Mouse (Mus musculus): Measurements from ENCODE around the gene Tenm4.
A peak's percentile ranks its signal among the peaks of the same experiment; 100 is the strongest.

Tenm4 gene

DNA sequence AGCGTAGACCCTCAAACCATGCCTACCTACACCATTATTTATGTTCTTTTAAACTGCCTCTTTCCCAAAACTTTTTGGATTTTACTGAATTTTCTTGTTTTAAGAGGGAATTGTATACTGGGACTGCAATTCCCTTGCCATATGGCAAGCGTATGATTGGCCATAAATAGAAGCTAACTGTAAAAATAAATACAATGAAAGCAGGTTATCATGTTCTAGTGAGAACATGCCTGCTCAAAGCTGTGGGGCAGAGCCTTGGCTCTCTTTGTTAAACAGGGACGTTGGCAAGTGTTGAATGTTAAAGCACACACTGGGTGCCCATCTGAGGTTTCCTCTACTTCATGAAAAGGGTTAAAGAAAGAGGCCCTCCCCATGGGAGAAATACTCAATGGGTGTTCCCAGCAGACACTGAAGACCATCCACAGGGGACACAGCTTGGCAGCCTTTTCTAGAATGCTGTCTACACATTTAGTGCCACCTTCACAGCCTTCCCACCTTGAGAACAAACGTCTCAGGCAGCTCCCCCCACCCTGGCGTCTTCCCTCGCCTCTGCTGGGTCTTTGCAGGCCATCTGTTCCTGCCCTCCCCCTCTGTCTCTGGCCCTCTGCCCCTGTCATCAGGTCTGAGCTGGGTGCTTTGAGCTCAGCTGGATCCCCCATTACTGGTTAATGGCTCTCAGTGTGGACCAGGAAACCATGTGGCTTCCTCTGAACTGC lies 480.7 kb downstream of the Tenm4 start:
- DNase-seq, result peak; percentile 47 to 72

DNA sequence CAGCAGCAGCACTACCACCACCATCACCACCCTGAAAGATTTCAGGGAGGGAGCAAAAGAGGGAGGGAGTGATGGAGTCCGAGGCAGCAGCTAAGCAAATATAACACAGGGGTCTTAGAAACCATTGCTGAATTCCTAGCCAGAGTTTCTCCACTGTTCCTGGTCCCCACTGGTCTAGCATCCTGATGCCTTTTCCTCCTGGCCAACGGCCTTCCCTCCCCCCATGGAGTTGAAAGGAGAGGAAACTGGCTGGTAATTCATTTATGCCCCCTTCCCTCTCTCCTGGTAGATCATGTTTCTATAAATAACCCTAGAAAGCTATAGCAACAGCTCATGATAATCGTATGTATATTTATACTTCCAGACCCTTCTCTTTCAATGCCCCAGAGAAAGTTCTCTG lies 481.8 kb downstream of the Tenm4 start:
- DNase-seq, result no peak

DNA sequence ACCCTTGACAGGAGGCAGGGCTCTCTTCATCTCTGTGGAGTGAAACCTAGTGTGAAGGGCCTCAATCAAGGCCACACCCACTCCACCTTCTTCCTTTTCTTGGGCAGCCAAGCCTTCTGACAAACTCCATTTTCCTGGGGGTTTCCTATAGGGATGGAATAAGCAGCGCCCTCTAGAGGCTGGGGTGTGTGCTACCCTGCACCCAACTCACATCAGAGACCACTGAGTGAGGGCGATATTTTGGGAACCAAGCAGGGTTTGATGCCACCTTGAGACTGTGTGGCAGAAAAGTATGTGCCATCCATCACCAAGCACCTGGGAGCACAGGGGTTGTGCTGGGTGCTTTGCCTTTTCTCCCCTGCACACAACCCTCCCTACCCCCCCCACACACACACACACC lies 483.2 kb downstream of the Tenm4 start:
- DNase-seq, result no peak

DNA sequence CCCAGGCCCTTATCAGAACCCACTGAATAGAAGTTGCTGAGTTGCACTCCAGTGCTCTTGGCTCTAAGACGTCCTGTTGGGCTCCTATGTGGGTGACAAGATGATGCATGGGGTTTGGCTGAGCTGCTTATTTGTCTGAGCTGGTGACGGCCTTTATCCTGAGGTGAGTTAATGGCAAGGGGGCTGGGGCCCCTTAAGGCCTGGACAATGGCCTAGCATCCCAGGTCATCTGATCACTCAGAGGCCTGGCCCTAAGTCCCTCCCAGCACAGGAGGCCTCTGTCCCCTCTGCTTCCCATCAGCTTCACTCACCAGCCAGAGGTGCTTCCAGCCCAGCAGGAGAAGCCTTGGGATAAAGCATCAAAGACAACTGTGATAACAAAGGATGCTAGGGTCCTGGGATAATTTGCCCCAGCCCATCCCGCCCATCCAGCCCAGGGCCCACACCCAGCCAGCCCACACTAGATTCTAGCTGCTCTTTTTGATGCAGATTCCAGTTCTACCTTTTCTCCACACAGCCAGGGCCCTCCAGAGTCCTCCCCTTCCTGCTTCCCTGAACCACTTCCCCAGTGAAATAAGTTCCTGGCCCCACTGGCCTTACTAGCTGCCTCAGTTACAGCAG lies 484.2 kb downstream of the Tenm4 start:
- DNase-seq, result no peak

DNA sequence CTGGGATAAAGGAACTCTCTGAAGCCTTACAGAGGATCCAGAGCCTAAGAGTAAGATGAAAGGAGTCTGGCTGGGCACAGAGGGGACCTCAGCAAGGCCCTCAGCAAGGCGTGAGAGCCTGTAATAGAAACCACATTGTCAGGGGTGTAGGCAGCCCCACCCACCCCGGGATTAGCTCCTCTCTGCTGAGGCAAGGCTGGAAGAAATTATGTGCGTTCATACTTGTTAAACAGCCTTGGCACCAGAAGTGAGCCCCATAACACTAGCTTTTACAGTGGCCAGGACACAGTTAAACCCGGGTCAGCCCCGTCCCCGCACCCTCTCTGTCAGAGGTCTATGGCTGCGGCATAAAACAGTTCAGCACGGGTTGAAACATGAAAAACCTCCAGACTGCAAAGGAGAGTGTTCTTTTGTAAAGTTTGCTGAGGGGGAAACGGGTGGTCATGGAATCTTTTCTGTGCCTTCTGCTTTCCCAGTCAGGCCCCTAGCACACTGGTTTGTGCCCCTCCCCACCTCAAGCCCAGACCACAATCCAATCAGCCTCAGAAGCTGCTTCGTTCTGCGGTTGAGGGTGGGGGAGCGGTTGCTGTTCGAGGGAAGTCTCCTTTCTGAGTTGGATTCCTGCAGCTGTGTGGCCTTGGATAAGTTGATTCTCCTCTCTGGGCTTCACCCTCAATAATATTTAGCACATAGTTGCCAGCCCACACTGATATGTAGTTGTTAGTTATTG lies 486.2 kb downstream of the Tenm4 start:
- no peak for DNase-seq

DNA sequence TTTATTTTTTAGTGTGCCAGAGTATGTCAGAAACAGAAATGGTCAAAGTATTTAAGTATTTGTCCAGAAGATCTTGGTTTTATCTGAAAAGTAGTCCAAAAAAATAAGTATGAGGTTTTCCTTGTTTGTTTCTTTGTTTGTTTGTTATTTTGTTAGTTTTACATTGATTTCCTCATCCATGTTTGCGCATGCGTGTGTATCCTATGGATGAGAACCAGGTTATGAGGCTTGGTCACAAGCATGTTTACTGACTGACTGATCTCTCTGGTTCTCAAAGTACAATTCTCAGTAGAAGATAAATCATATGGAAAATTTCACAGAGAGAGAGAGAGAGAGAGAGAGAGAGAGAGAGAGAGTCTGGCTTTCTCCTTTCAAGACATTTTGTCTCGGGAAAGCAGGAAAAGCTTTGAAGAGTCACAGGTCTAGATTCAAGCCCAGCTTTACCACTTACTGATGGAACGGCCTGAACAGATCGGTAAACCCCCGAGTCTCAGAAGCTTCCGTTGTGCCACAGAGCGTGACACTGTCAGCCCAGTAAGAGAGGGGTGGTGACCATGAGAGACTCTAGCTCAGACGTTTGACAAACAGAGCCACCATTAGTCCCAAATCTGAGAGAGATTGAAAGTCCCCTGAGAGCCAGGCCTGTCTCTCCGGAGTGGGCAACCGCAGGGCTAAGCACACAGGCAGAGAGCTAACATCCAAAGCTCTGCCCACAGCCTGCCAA lies 487.0 kb downstream of the Tenm4 start:
- no peak for DNase-seq

DNA sequence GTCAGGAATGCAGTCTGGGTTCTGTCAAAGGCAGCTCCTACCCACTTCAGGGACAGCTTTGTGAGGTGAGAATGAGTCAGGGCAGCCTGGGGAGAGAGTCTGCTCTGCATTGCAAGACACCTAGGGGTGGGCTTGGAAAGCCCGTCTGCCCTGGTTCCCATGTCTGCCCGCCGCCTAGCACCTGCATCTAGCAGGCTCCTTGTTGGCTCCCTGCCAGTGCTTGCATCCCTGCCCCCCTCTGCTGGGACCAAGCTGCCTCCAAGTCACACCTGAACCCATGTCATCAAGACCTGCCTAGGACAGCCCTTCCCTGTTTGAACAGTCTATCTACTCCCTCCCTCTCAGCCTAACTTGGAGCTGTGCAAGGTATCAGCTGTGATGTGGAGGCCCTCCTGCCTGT lies 489.9 kb downstream of the Tenm4 start:
- DNase-seq, result peak in 1 of 2 experiments; percentile 45

DNA sequence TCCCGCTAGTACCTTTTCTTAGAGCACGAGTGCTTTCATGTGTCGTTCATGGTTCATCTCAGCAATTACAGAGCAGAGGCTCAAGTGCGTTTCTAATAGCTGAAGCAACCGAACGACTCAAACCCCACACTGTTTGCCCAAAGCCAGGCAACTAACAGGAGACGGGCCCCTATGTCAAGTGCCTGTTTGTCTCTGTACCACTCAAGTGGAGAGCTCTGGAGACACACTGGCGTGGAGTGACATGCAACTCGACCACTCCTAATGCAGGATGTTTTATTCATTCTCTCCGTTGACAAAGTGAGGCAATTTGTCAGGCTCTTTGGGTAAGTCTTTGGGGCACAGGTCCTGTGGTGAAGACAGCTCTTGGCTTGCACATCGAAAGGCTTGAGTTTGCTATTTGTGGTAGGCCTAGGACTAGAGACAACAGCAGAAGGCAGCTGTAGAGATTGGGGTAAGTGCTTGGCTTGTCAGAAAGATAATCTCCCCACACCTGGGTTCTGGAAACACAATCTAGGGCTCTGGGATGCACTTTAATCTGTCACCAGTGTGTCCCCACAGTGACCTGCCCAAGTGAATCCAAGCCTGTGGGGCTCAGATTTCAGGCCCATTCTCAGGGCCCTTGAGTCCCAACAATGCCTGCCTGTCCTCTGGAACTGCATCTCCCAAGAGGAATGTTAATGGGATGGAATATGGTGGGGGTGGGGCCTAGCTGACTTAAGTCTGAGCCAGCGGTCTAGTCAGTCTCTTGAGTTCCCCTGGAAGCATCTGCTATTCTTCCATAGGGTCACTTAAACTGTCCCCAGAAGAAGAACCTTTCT lies 490.5 kb downstream of the Tenm4 start:
- DNase-seq, result no peak

DNA sequence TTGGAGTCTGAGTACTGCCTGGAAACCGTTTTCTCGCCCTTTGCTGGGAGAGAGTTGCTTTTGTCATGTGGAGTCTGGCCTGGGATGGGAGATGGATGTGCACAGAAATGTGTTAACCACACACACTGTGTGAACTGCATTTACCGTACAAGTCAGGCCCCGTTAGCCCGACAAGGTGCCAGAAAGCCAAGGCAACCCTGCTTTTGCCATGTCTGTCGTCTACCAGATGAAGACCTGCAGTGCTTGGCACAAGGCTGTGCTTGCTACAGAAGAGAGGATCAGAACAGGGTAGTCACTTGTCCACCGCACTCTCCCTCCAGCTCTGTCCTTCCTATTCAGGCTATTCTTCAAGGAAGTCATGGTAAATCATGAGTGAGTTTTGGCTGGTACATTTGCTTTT lies 492.3 kb downstream of the Tenm4 start:
- DNase-seq, result peak; percentile 49 to 53

DNA sequence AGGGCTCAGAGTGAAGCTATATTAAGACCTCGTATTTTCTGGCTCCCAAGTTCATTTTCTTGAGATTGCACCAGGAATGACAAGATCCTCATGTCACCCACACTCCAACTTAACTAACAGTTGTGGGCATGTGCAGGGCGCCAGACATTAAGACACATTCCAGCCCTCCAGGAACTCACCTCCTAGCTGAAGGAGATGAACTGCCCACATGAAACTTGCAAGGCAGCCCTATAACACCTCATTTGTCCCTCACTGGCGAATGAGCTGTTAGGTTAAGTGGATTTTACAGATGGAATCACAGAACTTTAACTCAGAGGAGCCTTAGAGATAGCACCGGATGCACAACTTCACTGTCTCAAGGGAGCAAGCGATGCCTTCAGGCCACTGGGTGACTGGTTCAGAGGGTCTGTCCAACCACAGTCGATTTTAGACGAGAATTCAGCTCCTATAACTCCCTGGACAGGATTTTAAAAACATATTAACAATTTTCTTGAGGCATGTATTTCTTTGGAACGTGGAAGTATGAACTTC lies 495.4 kb downstream of the Tenm4 start:
- DNase-seq, result no peak

DNA sequence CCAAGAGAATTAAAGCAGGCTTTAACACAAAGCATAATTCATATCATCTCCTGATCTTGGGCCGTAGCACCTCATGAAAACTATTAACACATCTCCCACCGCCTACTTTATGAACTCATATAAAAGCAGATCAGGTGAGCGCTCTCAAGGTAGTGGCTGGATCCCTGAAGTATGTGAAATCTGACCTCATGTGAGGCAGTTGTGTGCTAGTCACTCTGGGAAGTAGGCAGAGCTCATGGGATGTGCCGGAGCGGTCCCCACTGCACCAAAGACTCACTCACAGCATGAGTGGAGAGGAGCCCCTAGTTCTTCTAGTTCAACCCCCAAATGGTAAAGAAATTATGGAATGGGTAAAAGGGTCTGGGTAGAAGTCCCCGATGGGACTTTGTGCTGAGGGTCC lies 496.6 kb downstream of the Tenm4 start:
- DNase-seq, result no peak

DNA sequence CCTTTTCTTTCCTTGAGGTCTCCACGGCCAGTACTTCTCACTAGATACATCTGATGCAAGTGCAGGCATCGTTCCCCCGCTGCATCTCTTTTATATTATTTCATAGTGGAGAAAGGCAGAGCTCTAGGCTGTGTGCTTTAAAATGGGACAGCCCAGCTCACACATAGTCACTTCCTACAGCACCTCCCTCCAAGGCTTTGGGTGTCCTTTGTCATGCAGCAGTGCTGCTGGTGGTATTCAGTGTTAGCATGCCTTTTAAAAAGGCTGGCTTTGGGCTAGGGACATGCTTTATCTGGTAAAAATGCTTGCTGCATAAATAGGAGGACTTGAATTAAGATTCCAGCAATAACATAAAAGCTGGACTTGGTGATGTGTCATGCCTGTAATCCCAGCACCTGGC lies 499.0 kb downstream of the Tenm4 start:
- no peak for DNase-seq

DNA sequence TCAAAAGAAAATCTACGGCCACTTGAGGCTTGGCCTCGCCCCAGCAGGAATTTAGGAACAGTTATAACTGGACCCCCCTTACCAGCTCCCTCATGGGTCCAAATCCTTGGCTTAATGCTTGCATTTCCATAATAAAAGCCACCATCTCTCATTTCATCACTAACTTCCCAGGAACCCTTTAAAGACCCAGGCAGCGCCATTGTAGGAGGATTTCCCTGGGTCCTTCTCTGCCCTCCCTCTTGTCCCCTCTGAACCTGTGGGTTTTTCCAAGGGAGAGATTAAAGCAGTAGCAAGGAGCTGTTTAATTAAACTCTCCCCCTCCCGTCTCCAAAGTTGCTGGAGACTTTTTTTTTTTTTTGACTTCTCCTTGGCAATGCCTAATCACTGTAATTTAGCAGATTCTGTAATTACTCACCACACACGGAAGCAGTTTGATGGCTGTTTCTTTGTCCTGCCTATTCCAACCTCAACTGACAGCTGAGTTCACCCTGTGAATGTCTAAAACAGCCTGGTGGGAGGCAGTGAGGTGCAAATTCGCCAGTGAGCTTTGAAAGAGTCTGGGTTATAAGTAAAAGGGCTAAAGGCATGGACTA lies 501.4 kb downstream of the Tenm4 start:
- no peak for DNase-seq

DNA sequence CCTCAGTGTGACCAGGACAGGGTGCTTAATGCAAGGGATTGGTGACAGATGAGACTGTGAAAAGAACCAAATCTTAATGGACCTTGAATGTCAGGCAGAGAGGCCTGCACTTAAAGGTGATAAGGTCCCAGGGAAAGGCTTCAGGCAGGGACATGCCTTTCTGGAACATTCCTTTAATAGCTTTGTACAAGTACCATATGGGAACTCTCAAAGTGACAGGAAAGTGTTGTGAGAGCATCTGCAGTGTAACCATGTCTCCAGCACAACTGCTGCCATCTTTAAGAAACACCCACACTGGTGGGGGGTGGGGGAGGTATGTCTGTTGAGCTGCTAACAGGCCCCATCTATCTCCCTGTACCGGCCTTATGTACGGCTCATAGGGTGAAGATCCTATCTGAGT lies 506.0 kb downstream of the Tenm4 start:
- DNase-seq, result no peak

DNA sequence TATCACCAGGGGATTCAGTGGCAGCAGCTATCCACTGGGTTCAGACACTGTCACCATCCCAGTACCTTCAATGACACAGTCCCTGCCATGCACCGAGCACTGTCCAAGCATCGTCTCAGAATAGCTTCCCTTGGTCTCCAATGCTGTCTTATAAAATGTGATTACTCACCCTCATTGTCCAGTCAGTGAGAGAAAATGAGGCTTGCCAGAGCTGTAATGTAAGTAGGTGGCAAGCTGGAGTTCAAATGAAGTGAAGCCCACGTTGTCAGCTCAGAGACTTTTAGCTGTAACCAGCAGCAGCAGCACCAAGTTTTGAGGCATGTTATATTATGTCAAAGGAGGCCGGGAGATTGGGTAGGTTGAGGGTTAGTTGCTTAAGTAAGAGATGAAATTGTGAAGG lies 507.2 kb downstream of the Tenm4 start:
- DNase-seq, result no peak

DNA sequence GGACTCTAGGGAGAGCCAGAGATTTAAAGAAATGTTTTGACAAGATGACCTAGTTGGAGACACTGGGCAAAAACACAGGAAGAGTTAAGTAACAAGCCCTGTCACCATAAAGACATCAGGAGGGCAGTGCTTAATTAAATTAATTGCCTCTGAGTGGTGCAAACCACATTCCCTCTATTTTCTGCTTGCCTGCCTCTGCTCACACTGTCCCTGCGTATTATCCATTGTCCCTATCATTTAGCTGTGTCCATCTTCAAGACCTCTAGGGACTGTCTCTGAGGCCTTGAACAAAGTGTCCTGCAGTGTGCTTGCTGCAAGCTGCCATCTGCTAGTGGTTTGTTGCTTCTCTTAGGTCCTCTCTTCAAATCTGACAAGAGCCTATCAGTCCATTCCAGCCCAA lies 508.7 kb downstream of the Tenm4 start:
- no peak for DNase-seq

DNA sequence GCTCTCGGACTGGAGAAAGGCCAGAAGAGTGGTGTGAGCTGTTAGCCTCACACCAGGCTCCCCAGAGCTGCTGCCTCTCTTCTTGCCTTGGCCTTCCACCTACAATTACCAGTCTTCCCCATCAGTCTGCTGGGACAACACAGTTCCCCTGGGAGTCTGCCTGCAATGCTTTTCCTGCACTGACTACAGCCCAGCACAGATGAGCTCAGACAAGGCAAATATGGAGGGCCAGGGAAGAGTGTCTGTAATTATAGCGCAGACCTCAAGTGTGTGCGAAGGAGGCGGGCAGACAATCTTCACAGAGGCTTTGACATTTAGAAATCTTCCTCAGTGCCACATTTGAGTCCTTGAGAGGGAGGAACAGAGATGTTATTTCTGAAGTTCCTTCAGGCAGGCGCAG lies 509.4 kb downstream of the Tenm4 start:
- DNase-seq, result no peak

DNA sequence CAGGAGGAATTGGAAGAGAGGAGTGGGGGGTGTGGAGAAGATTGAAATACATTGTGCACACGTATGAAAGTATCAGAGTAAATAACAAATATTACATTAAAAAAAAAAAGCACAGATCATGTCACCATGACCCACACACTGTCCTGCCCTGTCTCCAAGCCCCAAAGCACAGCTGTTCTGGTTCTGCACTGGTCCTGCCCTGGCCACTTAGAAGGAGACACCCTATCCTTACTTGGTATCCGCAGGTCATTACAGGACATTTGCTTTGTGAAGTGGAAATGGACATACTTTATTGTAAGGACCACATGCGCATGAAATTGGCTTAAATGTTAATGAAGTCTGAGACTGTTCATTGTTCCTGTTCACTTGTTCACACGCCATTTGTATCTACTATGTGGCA lies 510.8 kb downstream of the Tenm4 start:
- no peak for DNase-seq

DNA sequence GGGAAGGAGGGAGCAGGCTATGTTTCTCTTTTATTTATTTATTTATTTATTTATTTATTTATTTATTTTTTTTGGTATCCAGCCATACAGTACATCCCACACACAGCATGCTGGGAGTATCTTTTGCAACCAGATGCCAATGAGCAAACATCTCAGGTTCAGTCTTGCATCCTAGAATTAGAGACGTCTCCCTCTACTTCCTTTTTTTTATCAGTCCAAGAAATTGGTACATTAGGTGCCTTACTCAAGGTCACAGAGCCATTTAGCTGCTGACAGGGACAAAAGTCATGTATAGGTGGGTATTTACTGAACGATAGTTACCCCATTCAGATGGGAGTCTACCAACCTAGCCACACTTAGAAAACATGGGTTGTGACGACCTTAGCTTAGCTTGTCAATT lies 517.1 kb downstream of the Tenm4 start:
- DNase-seq, result no peak

DNA sequence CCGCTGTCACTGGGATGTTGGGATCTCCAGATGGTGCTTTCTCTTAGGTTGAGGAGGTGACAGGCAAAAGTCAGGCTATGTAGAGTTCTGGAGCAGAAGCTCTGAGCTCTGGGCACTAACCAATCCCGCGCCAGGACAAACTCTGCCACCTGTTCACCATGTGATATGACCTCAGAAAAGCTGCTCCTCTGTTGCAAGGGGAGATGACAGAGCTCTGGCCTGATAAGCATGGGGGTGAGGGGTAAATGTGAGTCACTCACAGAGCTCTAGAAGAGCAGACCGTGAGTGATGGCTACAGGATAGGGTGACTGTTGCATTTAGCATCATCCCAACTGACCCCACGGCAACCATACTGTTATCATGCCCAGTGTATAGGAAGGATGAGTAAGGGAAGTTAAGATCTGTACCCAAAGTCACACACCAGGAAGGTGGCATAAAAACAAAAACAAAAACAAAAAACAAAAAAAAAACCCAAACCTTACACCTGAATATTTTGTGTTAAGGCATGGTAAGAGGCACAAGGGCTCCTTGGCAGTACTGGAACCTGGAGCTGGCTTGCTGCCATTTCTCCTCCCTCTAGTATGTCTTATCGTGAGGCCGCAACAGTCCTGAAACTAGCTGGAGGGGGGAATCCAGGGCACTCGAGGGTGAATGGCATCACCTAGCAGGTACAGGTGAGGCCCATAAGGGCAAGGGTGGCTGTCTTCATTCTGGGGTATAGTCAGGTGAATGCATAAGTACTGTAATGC lies 530.2 kb downstream of the Tenm4 start:
- peak in 1 of 2 experiments; percentile 49 for DNase-seq

DNA sequence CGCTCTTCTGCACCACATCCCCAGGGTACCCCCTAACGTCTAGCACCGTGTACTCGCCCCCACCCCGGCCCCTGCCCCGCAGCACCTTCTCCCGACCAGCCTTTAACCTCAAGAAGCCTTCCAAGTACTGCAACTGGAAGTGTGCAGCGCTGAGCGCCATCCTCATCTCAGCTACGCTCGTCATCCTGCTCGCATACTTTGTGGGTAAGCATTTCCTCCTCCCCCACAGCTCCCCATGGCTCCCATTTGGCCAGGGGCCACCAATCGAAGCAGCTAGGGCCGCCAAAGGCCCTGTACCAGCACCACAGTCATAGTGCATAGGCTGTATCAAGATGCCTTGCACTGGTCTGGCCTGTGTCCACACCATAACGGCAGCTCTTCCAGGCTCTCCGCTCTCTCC lies 532.9 kb downstream of the Tenm4 start:
- no peak for DNase-seq

Data from cerebellum, postnatal 14 days (tissue).